Mouse (Mus musculus) erythroblast, embryonic 14.5 days (primary cell): ENCODE measurements around the gene Msmb.

ENCODE experiments used
- GATA1 ChIP-seq: IDR thresholded peaks from 2 replicates; pipeline ENCODE4 v1.6.1; 2012; ENCODE audit warnings: low read length, inconsistent platforms, mixed read lengths
- TAL1 ChIP-seq: IDR thresholded peaks from 3 replicates; pipeline ENCODE4 v1.6.1; 2012; ENCODE audit warnings: low read length, inconsistent platforms, mixed read lengths

- no peak for TF ChIP-seq GATA1
- TF ChIP-seq TAL1 = no peak
These were observed 9.0 kb downstream of the Msmb start for GRCm38 (mm10) chr14:32150872-32151271.
